Mouse (Mus musculus) MEL (cell line): ENCODE measurements around the gene Zbtb46. TPM values are rescaled to one million over a fixed set of nuclear protein-coding genes. Genes with fewer than 3 reads are reported as not detected.

Experiments used
- DNase-seq: peaks from one replicate; pipeline ENCODE4 v3.0.0; 2011; ENCODE audit warnings: low read depth, low spot score
- H3K27ac ChIP-seq: 2 replicates; pipeline ENCODE4 v1.5.1; 2012; ENCODE audit warnings: low read depth, mild to moderate bottlenecking, control low read depth, low read length, moderate library complexity; ENCODE audit not compliant: control insufficient read depth
- H3K27me3 ChIP-seq, 2 experiments: fragments of 150-350 bp in 1 of 2; sonication (generic) in 1 of 2; 2 replicates each; pipeline ENCODE4 v1.6.1; 2012; ENCODE audit warnings: low read length in 2 of 2, mild to moderate bottlenecking in 2 of 2, improper control_type of control experiment in 1 of 2, moderate library complexity in 1 of 2; ENCODE audit not compliant: insufficient read depth in 2 of 2, control insufficient read depth in 1 of 2
- H3K36me3 ChIP-seq, 2 experiments: 2 replicates each; pipeline ENCODE4 v1.6.1; 2012 to 2014; ENCODE audit warnings: low read length in 2 of 2, improper control_type of control experiment in 1 of 2, inconsistent platforms in 1 of 2, mild to moderate bottlenecking in 1 of 2; ENCODE audit not compliant: insufficient read depth in 2 of 2, control insufficient read depth in 1 of 2
- H3K4me1 ChIP-seq, 2 experiments: fragments of 150-350 bp in 1 of 2; sonication (generic) in 1 of 2; 2 replicates each; pipeline ENCODE4 v1.6.1; 2012; ENCODE audit warnings: low read length in 2 of 2, improper control_type of control experiment in 1 of 2, mild to moderate bottlenecking in 1 of 2; ENCODE audit not compliant: insufficient read depth in 2 of 2, control insufficient read depth in 1 of 2
- H3K4me3 ChIP-seq, 2 experiments: fragments of 150-350 bp in 1 of 2; sonication (generic) in 1 of 2; 2 replicates each; pipeline ENCODE4 v1.5.1; 2012; ENCODE audit warnings: low read depth in 2 of 2, low read length in 2 of 2, mild to moderate bottlenecking in 2 of 2, moderate library complexity in 2 of 2, control low read depth in 1 of 2, improper control_type of control experiment in 1 of 2; ENCODE audit not compliant: control insufficient read depth in 1 of 2, insufficient read depth in 1 of 2
- H3K79me2 ChIP-seq: 2 replicates; pipeline ENCODE4 v1.6.1; 2012; ENCODE audit warnings: mild to moderate bottlenecking, low read length, moderate library complexity; ENCODE audit not compliant: control insufficient read depth, poor library complexity, insufficient read depth
- H3K9ac ChIP-seq: 2 replicates; pipeline ENCODE4 v1.6.1; 2012; ENCODE audit warnings: low read depth, mild to moderate bottlenecking, control low read depth, low read length, moderate library complexity; ENCODE audit not compliant: control insufficient read depth, poor library complexity, severe bottlenecking
- H3K9me3 ChIP-seq: fragments of 150-350 bp; sonication (generic); replicated peaks from 2 replicates; pipeline ENCODE4 v1.6.1; 2012; ENCODE audit warnings: mild to moderate bottlenecking, low read length, improper control_type of control experiment, moderate library complexity; ENCODE audit not compliant: insufficient read depth
- CHD1 ChIP-seq: IDR thresholded peaks from 2 replicates; pipeline ENCODE4 v1.6.1; 2012; ENCODE audit warnings: low read depth, mild to moderate bottlenecking, inconsistent platforms, low read length, improper control_type of control experiment
- ELF1 ChIP-seq: IDR thresholded peaks from 2 replicates; pipeline ENCODE4 v1.6.1; 2014; ENCODE audit warnings: low read depth, mild to moderate bottlenecking, inconsistent platforms, low read length, improper control_type of control experiment, moderate library complexity
- GABPA ChIP-seq: IDR thresholded peaks from 2 replicates; pipeline ENCODE4 v1.6.1; 2012; ENCODE audit warnings: low read depth, mild to moderate bottlenecking, inconsistent platforms, low read length, improper control_type of control experiment, moderate library complexity
- GATA1 ChIP-seq: IDR thresholded peaks from 2 replicates; pipeline ENCODE4 v1.6.1; 2011; ENCODE audit warnings: low read depth, low read length, improper control_type of control experiment
- KAT2A ChIP-seq: conservative IDR thresholded peaks from 2 replicates; pipeline ENCODE4 v1.6.1; 2012; ENCODE audit warnings: low read depth, low read length, improper control_type of control experiment, inconsistent platforms
- MAFK ChIP-seq: IDR thresholded peaks from 2 replicates; pipeline ENCODE4 v1.6.1; 2011; ENCODE audit warnings: low read depth, mild to moderate bottlenecking, low read length, improper control_type of control experiment, borderline replicate concordance
- MAX ChIP-seq: IDR thresholded peaks from 2 replicates; pipeline ENCODE4 v1.6.1; 2011; ENCODE audit warnings: low read length, improper control_type of control experiment
- MAZ ChIP-seq: IDR thresholded peaks from 2 replicates; pipeline ENCODE4 v1.6.1; 2012; ENCODE audit warnings: low read depth, mild to moderate bottlenecking, inconsistent platforms, low read length, improper control_type of control experiment
- MXI1 ChIP-seq: IDR thresholded peaks from 2 replicates; pipeline ENCODE4 v1.6.1; 2011; ENCODE audit warnings: mild to moderate bottlenecking, low read depth, low read length, improper control_type of control experiment
- MYC ChIP-seq: IDR thresholded peaks from 2 replicates; pipeline ENCODE4 v1.6.1; 2011; ENCODE audit warnings: low read depth, mild to moderate bottlenecking, low read length, improper control_type of control experiment, moderate library complexity
- NELFE ChIP-seq: IDR thresholded peaks from 2 replicates; pipeline ENCODE4 v1.6.1; 2011; ENCODE audit warnings: low read depth, low read length, improper control_type of control experiment
- NRF1 ChIP-seq: IDR thresholded peaks from 2 replicates; pipeline ENCODE4 v1.6.1; 2014; ENCODE audit warnings: low read depth, mild to moderate bottlenecking, inconsistent platforms, low read length, improper control_type of control experiment, moderate library complexity; ENCODE audit not compliant: poor library complexity, insufficient read depth, severe bottlenecking
- POLR2A ChIP-seq, 2 experiments: IDR thresholded peaks; 2 replicates each; pipeline ENCODE4 v1.6.1; 2011 to 2012; ENCODE audit warnings: low read length in 2 of 2, mild to moderate bottlenecking in 2 of 2, control low read depth in 1 of 2, improper control_type of control experiment in 1 of 2, low read depth in 1 of 2, moderate library complexity in 1 of 2; ENCODE audit not compliant: control insufficient read depth in 1 of 2, insufficient read depth in 1 of 2, poor library complexity in 1 of 2
- POLR2AphosphoS5 ChIP-seq: IDR thresholded peaks from 2 replicates; pipeline ENCODE4 v1.6.1; 2012; ENCODE audit warnings: low read depth, borderline replicate concordance, mild to moderate bottlenecking, inconsistent platforms, low read length, moderate library complexity, mixed read lengths
- RAD21 ChIP-seq: IDR thresholded peaks from 2 replicates; pipeline ENCODE4 v1.6.1; 2011; ENCODE audit warnings: mild to moderate bottlenecking, low read depth, low read length, improper control_type of control experiment
- SIN3A ChIP-seq: IDR thresholded peaks from 2 replicates; pipeline ENCODE4 v1.6.1; 2012; ENCODE audit warnings: low read length, improper control_type of control experiment, inconsistent platforms
- TBP ChIP-seq: IDR thresholded peaks from 2 replicates; pipeline ENCODE4 v1.8.0; 2011; ENCODE audit warnings: low read depth, low read length, improper control_type of control experiment
- TCF12 ChIP-seq: IDR thresholded peaks from 2 replicates; pipeline ENCODE4 v1.6.1; 2014; ENCODE audit warnings: low read depth, mild to moderate bottlenecking, inconsistent platforms, low read length, improper control_type of control experiment, moderate library complexity
- UBTF ChIP-seq: IDR thresholded peaks from 2 replicates; pipeline ENCODE4 v1.6.1; 2012; ENCODE audit warnings: low read depth, mild to moderate bottlenecking, inconsistent platforms, low read length, improper control_type of control experiment, moderate library complexity, borderline replicate concordance; ENCODE audit not compliant: insufficient read depth
- USF1 ChIP-seq: IDR thresholded peaks from 2 replicates; pipeline ENCODE4 v1.6.1; 2014; ENCODE audit warnings: low read depth, mild to moderate bottlenecking, inconsistent platforms, low read length, improper control_type of control experiment, moderate library complexity
- ZC3H11A ChIP-seq: IDR thresholded peaks from 2 replicates; pipeline ENCODE4 v1.6.1; 2012; ENCODE audit warnings: low read depth, mild to moderate bottlenecking, inconsistent platforms, low read length, improper control_type of control experiment
- ZNF384 ChIP-seq: IDR thresholded peaks from 2 replicates; pipeline ENCODE4 v1.6.1; 2012; ENCODE audit warnings: low read depth, mild to moderate bottlenecking, inconsistent platforms, low read length, improper control_type of control experiment
- polyA plus RNA-seq, 2 experiments: library from polyadenylated mRNA; stranded (reverse) in 1 of 2; unstranded in 1 of 2; fragments of >175 nt in 1 of 2; fragments of >200 nt in 1 of 2; gene quantifications; 2 replicates each; pipeline versions ENCODE4 v1.2.1 to v1.2.4; 2012; ENCODE audit warnings: low replicate concordance in 2 of 2, low read depth in 1 of 2; ENCODE audit not compliant: insufficient read length in 2 of 2, insufficient read depth in 1 of 2, missing spikeins in 1 of 2
- total RNA-seq: library from RNA; depleted of rRNA; stranded (reverse); fragments of 300-350 nt; gene quantifications from 2 replicates; pipeline ENCODE4 v1.2.3, GENCODE M21; 2012

Gene Zbtb46
- total and polyA plus RNA-seq, 3 experiments = 0.23 to 0.64 TPM; not detected in 1

DNA sequence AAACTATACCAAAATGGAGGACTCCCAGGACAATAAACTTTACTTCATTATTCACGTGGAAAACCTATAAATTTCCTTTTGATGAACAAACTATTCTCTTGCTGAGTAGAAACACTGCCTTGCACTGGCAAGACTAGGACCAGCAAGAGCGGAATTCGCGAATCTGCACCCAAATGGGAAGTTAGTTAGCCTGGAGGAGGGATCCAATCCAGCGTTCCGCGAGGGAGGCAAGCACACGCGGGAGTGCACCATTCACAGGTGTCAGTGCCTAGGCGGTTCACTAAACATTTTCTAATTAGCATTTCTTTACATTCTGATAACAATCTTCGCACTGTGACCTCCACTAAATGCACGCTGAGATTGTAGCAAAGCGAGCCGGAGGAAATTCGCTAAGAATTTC is 1.4 kb downstream of the Zbtb46 start:
- Histone ChIP-seq H3K27ac (no peak overlapping the region), H3K36me3 (no peaks in the 10 kb centered on the region), H3K4me1 (no peaks in the 10 kb centered on the region), H3K27me3 (peaks cover 11 to 24% of the 10 kb centered on the region in 2 experiments), H3K79me2 (no peaks in the 10 kb centered on the region), H3K4me3 (no peak overlapping the region), H3K9me3 (no peaks in the 10 kb centered on the region), H3K9ac (no peak overlapping the region)
- TF ChIP-seq RAD21 (no peak), ZC3H11A (no peak), SIN3A (no peak), MAZ (no peak), ELF1 (no peak), USF1 (no peak), NRF1 (no peak), KAT2A (no peak), TCF12 (no peak), POLR2AphosphoS5 (no peak), MYC (no peak), TBP (no peak), CHD1 (no peak), GABPA (no peak), POLR2A (IDR thresholded peaks at IDR 0.05; ENCODE audit: control insufficient read depth in 1 of 2, insufficient read depth in 1 of 2, low read depth in 1 of 2, low read length in 2 of 2, poor library complexity in 1 of 2) (no peak), MXI1 (no peak), GATA1 (no peak), MAX (no peak), ZNF384 (no peak), NELFE (no peak)
- no peak for DNase-seq

DNA sequence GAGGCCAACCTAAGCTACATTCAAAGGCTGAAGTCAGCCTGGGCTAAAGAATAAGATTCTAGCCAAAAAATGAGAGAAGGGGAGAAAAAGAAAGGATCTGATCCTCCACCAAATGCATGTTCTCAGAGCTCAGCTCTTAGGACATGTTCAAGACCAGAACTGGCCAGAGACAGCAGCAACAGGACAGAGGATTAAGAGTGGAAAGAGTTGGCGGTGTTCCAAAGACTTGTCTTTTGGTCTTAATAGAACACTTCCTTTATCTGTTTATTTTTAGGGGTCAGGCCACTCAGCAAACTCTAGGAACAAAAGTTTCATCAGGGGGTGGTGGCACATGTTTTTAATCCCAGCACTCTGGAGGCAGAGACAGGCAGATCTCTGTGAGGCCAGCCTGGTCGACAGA is 3.3 kb downstream of the Zbtb46 start:
- H3K4me3 ChIP-seq = no peak overlapping the region
- H3K79me2 ChIP-seq = no peaks in the 10 kb centered on the region
- no peak for DNase-seq
- no peaks in the 10 kb centered on the region for H3K4me1 ChIP-seq
- no peaks in the 10 kb centered on the region for H3K9me3 ChIP-seq
- no peak overlapping the region for H3K9ac ChIP-seq
- H3K27ac ChIP-seq = no peak overlapping the region
- peaks cover 11 to 18% of the 10 kb centered on the region in 2 experiments for H3K27me3 ChIP-seq
- TF ChIP-seq UBTF = no peak
- TF ChIP-seq MXI1 = no peak
- no peak for TF ChIP-seq ZC3H11A
- TF ChIP-seq MAFK = no peak
- H3K36me3 ChIP-seq = no peaks in the 10 kb centered on the region
